Mouse (Mus musculus): ENCODE results near the gene Rev1.

DNA sequence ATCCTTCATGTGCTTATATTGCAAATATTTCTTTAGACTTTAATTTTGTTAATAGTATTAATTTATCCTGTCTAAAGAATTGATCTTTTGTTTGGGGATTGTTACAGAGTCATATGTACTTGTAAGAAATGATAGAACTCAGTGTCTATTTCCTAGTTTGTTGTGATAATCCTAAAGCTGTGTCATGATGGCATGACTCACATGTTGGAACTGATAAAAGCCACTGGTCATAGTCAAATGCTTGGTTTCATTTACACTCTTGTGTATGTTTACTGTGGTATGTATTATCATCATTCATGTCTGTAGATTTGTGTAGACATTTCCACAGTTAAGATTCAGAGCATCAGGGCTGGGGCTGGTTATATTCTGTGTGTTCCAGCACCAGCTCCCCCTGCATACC lies 117.1 kb downstream of the Rev1 start:
- TF ChIP-seq CTCF (IDR thresholded peaks at IDR 0.05; ENCODE audit: borderline replicate concordance, insufficient read depth, low read depth, low read length) (no peak), POLR2A (IDR thresholded peaks at IDR 0.05; ENCODE audit: borderline replicate concordance, insufficient read depth, low read length) (no peak)
